Mouse (Mus musculus) kidney, postnatal 10 days (tissue): ENCODE data around the gene Cux2.

Source experiments
- DNase-seq: peaks from one replicate; pipeline ENCODE4 v3.0.0; 2021; ENCODE audit warnings: mixed read lengths

Cux2 gene

GRCm38 (mm10) chr5:121959688-121960087 lies 90.2 kb downstream of the Cux2 start:
- DNase-seq: peak; percentile 65

GRCm38 (mm10) chr5:121958551-121958950 lies 91.4 kb downstream of the Cux2 start:
- DNase-seq: no peak

- DNase-seq: no peak
These were observed 94.1 kb downstream of the Cux2 start for GRCm38 (mm10) chr5:121955806-121956205.

GRCm38 (mm10) chr5:121950175-121950574 lies 99.7 kb downstream of the Cux2 start:
- DNase-seq: no peak

DNA sequence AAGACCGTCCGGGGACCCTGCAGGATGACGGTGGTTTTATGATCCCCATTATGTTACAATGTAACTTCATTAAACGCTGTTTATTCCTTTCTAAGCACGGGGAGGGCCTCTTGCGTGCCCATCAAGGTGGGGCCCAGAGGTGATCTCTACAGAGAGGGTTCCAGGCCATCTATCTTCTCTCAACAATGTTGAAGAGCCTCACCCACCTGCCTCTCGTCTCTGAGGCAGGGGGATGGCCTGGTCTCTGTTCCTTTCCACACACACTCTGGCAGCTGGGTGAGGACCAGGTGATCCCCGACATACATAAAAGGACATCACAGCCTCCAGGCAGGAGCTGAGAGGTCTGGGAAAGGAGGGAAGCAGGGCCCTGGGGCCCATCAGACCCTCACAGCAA lies 100.9 kb downstream of the Cux2 start:
- DNase-seq: no peak

GRCm38 (mm10) chr5:121948302-121949049 lies 101.4 kb downstream of the Cux2 start:
- DNase-seq: peak; percentile 82

DNA sequence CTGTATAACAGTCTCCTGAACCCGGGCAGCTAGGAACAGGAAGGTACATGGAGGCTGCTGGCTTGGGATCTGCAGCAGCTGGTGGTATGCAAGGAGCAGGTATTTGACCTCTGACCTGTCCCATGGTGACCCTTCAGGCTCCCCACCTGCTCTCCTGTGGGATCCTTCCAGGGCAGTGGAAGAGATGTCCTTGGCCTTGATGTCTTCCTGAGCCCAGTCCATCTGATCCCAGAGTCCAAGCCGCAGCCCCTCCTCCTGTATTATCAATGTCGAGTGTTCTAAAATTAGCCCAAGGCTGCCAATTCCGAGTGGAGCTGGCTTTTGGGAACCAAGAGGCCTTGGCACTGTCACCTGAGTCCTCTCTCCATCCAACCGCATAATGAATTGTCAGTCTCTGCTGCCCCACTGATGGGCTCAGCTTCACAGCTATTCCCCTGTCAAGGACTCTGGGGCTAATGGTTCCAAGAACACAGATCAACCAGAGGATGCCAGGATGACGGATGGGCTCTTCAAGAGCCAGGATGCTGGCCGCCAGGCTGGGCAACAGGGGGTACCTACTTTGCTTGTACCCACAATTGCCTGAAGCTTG lies 103.2 kb downstream of the Cux2 start:
- DNase-seq: no peak

DNA sequence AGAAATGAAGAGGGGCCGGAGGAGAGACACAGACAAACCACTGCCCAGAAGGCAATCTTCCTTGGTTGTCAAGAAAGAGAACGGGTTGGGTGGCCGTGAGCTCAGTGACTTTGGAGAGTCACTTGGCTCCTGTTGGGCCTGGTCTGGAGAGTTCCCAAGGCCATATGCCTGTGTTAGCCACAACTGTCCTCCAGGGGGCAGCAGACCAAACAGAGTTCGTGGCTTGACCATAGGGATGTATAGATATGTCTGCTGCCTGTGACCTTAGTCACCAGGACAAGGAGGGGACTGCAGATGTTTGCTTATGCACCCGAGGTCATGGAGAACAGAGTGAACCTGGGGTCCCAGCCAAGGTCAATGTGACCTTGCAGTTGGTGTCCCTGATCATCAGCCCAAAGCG lies 104.1 kb downstream of the Cux2 start:
- DNase-seq: peak; percentile 73

DNA sequence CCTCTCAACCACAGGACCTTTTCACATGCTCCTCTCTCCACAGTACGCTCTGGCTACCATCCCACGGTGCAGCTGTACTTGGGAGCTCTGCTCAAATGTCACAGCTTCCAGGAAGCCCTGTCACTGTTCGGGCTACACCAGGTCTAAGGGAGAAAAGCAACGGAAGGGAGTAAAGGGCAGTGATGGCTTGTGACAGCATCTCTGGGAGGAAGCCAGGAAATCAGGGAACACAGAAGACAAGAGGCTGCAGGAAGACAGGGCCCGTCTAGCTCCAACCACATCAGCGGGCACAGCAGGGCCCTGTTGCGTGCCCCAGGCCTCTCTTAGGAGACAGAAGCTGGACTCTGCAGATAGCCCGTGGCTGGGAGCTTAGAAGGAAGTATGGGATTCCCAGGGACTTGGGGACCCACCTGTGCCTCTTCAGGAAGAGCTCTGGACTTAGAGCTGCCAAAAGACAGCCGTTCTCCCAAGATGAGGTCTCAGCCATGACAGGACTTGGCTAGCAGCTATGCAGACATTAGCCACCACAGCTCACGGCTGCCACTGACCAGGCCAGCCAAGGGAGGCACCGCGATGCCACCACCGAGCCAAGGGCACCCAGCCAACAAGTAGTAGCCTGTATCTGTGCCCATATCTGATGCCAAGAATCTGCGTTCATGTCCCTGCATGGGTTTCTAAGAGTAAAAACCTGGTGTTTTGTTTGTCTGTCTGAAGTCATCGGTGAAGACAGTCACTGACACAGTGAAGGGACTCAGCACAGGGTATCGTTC lies 105.7 kb downstream of the Cux2 start:
- DNase-seq: no peak

DNA sequence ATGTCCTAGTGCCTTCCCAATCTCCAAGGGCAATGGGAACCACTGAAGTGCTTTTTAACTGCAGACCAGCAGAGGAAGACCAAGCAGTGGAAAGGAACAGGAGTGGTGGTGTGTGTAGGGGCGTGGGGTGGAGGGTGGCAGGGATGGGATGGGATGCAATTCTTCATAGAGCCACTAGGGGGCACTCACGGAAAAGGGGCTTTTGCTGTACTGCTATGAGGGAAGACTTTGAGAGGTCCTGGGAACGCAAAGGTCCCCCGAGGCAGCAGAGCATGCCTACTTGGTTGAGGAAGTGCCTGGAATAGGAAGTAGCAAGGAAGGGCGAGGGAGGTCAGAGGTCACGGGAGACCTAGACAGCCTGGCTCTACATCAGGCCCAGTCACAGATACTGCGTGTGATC lies 106.4 kb downstream of the Cux2 start:
- DNase-seq: no peak

DNA sequence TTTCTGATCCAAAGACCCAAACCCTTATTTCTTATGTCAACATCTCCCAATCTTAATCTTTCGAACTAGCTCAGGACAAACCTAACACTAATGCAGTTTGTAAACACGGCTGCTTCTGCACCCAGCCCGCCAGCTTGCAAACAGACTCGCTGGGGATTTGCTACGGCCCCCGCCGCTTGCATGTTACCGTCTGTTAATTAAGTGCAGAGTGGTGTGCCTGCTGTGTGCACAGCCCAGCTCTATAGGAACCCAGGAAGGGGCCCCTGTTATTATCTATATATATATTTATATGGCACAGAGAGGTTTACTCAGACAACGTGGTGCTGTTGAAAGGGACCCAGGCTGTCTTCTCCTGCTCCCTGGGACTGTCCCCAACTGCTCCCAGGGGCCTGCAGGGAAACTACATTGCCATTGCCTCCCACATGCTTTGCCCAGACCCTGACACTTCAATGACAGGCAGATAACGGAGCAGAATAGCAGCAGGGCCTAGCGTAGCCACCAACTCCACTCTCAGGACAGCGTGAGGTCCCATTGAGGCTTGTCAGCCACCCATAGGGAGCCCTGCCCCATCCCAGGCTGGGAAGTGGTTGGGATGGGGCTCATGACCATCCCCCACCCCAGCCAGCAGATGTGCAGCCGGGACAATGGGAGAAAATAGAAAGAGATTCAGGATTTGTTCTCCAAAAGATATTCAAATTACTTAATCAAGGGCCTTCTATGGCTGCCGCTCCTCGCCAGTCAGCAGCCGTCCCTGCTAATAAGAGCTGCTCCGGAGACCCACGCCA lies 111.6 kb downstream of the Cux2 start:
- DNase-seq: no peak

DNA sequence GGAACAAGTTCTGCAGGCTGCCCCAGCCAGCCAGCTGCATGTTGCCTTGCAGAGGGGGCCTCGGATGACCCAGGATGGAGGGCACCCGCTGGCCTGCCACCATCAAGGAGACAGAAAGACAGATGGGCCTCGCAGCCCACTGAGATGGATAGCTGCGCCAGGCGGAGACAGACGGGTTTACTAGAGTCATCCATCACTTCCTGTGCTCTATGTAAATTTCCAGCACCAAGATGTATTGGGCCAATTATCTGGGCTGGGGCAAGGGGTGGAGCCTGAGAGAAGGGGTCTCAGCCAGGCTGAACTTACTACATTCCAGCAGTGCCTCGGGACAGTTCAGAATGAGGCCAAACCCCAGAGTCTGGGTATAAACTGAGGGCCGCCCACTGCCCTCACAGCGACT lies 119.6 kb downstream of the Cux2 start:
- peak; percentile 48 for DNase-seq

- DNase-seq: peak; percentile 64
These were observed 121.4 kb downstream of the Cux2 start for GRCm38 (mm10) chr5:121928362-121929000.

GRCm38 (mm10) chr5:121926543-121926814 lies 123.4 kb downstream of the Cux2 start:
- peak; percentile 50 for DNase-seq

- DNase-seq: no peak
These were observed 124.0 kb downstream of the Cux2 start for GRCm38 (mm10) chr5:121925751-121926542.

DNA sequence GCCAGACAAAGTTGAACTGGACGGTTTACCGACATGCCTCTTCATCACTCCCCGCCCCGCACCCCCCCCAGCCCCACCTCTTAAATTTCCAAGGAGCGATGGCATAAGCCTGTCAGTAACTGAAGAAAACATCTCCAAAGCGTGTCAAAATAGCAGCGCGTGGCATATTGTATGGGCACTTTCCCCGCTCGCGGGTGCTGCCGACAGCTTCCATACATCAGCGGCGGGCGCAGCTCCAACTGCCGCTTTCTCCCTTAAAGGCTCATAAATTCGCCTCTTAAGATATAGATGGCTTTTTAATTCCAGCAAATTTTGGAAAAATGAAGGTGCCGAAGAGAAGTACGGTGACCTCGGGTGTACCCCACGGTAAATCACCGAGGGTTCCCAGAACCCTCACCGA lies 124.6 kb downstream of the Cux2 start:
- no peak for DNase-seq

DNA sequence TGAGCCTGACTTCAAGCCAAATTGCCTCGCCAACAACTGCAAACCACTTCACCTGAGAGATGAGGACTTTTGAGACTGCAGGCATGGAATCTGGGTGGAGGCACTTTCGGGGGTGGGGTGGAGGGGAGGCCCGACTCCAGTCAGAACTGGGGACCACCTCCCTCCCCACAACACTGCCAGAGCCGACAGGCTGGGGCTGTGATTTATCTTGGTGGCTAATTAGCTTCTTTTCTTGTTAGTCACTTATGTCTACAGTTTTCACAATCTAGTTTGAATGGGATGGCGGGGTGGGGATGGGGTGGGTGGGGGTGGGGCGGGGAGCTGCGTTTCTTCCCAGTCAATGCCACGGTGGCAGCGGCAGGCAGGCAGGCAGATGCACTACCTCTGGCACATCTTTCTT lies 125.5 kb downstream of the Cux2 start:
- DNase-seq: no peak

DNA sequence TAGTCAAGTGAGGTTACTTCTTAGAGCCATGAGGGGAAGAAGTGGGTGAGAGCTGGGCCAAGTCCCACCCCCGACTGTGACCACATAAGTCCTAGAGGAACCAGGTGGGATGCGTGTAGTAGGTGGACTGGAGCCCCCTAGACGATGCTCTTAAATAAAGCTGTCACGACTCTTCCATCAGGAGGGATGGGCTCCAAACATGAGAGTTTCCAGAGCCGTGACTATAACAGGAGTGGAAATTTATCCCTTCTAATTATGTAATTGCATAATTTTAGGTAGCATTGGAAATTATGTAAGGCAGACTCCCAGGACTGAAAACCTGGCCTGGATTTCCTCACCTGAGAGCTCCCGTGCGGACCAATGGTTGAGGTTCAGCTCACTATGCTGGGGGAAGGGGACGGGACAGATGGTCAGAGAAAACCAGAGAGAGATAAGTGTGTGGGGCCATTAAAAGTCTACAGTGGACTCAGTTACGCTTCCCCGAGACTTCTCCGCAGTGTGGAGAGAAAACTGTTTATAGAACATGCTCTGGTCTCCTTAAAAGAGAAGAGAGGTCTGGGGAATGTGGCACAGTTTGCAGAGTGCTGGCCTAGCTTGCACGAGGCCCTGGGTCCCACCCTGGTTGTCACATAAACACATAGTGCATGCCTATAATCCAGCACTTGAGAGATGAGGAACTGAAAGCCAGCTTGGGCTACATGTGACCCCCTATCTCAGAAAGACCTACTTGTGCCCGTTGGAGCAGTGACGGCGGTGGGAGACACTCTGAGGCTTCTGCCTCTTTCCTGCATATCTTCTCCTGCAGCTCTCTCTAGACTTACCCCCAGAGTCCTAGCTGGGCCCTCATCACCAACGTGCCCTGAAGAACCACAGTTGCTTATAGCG lies 126.7 kb downstream of the Cux2 start:
- DNase-seq: no peak

DNA sequence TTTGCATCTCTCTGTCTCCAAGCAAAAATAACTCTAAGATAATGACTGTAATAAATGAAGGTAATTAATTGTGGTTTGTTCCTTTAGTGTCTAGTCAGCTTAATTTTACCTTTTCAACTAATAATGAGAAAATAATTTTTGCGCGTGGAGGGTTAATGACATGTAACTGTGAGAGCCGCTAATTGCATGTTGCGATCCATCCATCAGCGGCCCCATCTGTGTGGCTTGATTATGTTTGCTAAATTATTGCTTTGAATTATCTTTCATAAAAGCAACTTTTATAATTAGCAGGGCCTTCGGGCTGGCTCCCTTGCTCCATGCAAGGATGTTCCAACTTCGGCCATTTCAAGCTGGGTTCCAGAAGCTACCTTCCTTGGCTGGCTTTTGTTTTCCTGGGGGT lies 130.7 kb downstream of the Cux2 start:
- DNase-seq: no peak

GRCm38 (mm10) chr5:121916813-121917212 lies 133.1 kb downstream of the Cux2 start:
- no peak for DNase-seq

DNA sequence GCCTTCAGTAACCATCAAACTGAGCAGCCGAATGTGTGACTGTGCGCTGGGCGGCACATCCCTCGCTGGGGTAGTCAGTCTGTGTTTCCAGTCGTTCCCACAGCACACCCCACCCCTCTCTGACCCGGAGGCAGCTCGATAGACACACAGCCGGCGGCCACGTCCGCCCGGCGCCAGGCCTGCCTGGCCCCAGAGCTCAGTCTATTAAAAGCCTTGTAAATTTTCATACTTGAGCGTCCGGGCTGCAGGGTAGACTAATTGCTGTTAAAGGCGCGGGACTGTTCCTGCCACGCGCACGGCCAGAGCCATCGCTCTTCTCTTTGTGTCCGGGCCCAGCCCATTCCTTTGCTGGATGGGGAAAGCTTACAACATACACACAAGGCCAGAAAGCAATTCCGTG lies 135.9 kb downstream of the Cux2 start:
- DNase-seq: peak; percentile 70
